Mouse (Mus musculus) ovary, adult 18-20 months (tissue): ENCODE data around the gene A330070K13Rik.

Experiments
- DNase-seq: peaks from one replicate; pipeline ENCODE4 v3.0.0; 2022; ENCODE audit warnings: low spot score, mixed read lengths

Gene A330070K13Rik

DNA sequence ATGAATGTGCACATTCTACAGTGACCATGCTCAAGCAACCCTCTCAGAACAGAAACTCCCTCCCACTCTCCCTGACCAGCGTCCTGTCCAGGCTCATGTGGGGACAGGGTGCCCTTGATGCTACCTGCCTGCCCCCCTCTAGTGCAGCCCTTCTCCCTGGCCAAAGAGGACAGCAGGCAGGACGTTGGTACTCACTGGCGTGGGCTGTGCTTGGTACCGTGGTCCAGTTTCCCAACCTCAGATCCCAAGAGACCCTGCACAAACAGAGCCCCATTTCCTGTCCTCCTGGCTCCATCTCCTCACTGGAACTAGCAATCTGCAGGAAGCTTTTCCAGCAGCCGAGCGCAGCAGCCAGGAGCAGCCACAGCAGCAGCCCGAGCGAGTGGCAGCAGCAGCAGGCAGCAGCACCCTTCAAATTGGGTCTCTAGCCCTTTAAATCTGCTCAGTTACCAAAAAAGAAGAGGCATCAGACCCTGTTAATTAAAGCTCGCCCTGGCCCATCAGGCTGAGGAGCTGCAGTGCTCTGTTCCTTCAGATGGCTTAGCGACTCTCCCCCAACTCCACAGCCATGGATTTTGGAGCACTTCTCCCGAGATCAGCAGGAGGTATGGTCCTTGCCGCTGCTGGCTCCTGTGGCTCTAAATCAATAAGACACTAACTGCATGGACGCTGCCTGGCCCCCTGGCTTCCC, at the start of gene A330070K13Rik:
Gene A330070K13Rik, minus strand, starts transcription at position 410 of the 691 bp plus-strand sequence.
- DNase-seq, result no peak

DNA sequence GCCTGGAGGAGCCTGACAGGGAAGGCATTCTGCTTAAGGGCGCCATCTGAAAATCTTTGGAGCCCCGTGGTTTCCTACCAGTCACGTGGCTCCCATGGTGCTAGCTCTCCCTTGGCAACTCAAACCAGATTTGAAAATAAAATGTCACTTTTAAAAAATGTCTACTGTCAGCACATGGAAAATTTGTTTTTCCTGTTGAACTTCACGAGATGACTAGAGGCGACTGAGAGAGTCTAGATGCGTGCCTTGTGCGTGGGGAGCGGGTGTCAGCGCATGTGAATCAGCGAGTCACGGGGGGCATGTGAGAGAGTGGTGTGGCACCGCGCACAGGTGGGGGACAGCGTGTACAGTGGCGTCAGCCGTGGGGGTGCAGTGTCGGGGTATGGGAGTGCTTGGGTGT, 27.1 kb upstream of the A330070K13Rik start:
- no peak for DNase-seq

- no peak for DNase-seq
Observed at GRCm38 (mm10) chr5:130409706-130410105, 25.3 kb upstream of the A330070K13Rik start.

DNA sequence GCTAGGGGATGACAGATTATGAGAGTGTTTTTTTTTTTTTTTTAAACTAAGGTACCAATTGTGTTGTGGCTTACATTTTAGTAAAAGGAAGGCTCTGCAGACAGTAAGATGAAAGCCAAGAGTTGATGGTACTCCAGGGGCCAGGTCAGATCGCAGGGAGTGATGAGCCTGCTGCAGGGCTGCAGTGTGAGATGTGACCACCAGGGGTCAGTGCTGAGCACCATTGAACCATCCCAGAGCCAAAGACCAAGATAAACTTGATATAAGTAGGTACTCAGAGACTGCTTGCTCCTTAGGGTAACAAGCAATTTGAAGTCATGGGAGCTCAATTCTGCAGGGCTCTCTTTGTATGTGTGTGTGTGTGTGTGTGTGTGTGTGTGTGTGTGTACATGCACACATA, 20.8 kb upstream of the A330070K13Rik start:
- no peak for DNase-seq

DNA sequence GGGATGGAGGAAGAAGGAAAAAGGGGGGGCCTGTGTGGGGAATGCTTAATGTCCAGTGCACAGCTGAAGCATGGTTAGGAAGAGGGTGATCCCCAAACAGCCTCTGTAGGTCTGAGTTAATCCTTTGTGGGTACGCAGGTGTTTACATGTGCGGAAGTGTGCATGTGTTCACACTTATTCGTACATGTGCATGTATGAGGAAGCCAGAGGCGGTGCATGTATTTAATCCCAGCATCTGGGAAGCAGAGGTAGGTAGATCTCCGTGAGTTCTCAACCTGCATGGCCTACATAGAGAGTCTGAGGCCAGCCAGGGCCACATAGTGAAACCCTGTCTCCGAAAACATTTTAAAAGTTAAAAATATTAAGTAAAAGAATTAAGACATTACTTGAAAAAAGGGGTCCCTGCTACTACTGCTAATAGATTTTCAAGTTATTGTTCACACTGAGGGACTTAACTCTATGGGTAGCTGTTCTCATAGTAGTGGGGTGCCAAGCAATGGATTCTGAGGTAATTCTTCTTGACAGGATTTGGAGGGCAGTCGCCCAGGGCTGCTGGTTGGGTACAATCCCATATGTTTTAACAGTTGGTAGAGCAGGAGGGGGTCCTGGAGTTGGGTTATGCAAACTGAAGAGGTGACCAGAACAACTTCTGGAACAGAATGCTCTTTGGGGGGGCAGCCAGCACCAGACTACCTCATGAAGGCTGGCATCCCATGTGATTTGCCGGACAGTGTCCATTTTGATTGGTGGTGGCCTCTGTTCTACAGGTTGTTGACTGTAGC, 15.9 kb upstream of the A330070K13Rik start:
- DNase-seq, result no peak

DNA sequence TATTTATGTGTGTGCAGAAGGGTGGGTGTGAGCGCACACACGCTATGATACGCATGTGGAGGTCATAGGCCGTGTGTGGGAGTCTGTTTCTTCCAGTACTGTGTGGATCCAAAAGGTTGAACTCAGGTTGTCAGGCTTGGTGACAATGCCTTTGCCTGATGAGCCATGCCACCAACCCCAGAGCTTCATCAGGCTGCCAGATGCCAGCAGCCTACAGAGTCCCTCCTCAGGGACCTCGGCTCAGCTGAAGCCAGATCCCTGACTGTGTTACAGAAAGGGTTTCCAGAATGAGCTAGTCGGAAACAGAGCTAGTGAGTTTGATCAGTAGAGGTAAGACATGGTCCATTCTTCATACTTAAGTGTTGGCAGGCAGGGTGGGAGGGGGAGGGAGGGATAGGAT, 10.7 kb upstream of the A330070K13Rik start:
- DNase-seq, result no peak

DNA sequence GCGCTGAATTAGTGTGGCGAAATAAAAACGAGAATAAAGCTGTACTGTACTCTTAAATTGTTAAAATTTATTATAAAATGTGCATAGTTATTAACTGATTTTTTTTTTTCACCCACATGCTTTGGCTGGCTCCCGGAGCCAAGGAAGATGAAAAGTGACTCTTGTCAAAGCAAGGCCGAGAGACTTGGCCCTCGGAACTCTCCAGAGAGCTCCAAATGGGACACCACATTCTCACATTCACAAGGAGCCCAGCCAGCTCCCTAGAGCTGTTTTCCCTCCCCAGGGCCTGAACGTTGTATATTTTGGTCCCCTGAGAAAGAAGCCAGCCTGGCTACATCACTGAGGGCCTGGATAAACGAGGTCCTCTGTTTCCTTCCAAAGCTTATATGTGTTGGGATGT, 10.0 kb upstream of the A330070K13Rik start:
- DNase-seq, result no peak

- no peak for DNase-seq
Observed at GRCm38 (mm10) chr5:130393618-130394355, 9.4 kb upstream of the A330070K13Rik start.

DNA sequence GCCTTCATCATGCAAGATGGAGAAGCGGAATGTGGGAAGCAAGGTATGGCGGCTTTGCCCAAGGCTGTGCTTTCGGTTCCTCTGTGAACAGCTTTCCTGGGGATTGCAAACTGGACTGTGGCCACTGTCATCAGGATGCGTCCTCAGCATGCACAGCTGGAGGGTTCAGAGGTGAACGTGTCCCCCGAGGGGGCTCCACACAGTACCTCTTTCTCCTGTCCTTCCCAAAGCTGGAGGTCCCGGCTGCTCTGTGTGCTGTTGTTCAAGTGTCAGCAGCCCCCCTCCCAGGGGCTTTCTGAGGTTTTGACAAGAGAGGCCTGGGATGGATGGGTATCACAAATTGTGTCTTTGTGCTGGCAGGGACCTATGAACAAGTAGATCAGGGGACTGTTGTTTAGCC, 2.0 kb upstream of the A330070K13Rik start:
- no peak for DNase-seq

DNA sequence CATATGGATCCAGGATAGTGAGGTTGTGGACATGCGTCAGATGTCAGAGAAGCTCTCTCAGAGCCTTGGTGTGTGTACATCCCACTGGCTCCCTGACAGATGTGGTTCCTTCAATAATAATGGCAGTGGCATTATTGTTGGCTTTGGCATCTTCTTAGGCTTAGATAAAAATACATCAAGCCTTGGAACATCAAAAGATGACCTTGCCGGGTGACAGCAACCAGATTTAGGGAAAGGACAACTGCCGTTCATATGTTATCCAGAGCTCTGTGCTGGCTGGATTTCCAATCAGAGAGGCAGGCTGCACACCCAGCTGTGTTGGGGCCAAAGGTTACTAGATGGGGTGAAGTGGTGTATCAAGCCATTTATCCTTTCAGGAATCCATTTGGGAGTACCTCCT, 9.0 kb downstream of the A330070K13Rik start:
- DNase-seq, result no peak

DNA sequence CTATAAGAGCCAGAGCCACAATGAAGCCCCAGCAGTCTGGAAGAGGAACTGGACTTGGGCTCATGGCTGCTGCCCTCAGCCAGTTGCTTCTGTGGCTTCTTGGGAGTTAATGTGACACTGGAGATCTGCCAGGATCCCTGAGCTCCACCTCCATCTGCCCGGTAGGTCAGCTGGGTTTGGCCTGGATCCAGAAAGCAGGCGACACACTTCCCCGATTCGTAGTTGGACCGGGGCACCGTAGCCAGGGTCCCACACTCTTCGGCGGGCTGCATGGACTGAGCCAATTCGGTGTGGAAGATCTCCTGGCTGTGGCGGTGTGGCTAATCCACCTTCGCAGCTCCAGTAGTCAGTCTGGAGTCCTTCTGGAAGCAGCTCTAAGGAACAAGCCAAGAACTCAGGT, 15.2 kb downstream of the A330070K13Rik start, which contains the start of gene Caln1:
Gene Caln1, plus strand, starts transcription at position 219 of the 400 bp plus-strand sequence.
- no peak for DNase-seq

DNA sequence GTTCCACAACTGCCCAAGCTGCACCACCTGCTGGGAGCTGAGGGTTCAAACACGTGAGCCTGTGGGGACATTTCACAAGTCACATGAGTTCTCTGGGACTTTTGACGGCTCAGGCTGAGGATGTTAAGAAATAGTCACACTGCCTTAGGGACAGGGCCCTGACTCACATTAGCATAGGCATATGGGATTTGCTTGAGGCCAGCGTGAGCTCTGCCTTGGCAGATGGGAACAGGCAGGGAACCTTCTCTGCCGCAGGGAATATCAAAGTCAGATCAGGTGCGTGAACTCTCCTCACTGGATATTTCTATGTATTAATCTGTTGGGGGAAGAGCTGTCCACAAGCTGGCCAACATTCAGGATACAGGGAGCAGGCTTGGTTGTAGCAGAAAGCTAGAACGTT, 16.2 kb downstream of the A330070K13Rik start:
- no peak for DNase-seq

GRCm38 (mm10) chr5:130363773-130364172, 20.7 kb downstream of the A330070K13Rik start:
- DNase-seq, result no peak

- DNase-seq, result no peak
Observed at GRCm38 (mm10) chr5:130363111-130363510, 21.3 kb downstream of the A330070K13Rik start.

GRCm38 (mm10) chr5:130355223-130355622, 29.2 kb downstream of the A330070K13Rik start:
- DNase-seq, result no peak

GRCm38 (mm10) chr5:130345871-130346270, 38.6 kb downstream of the A330070K13Rik start:
- no peak for DNase-seq

DNA sequence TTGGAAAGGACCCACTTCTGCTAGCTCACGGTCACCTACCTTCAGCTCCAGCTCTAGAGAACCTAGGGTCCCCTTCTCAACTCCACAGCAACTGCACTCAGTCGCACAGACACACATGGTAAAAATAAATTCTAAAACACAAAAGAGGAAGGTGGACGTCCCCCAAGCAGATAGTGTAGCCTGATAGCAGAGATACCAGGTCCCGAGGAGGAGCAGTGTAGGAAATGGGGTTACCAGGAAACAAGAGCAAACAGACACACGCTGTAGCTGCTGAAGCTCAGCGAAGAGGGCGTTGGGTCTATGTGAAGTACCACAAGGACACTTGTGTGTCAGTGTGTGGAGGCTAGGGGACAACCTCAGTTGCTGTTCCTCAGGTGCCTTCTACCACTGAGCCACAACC, 39.4 kb downstream of the A330070K13Rik start:
- DNase-seq, result no peak

- no peak for DNase-seq
Observed at GRCm38 (mm10) chr5:130340656-130341055, 43.8 kb downstream of the A330070K13Rik start.

DNA sequence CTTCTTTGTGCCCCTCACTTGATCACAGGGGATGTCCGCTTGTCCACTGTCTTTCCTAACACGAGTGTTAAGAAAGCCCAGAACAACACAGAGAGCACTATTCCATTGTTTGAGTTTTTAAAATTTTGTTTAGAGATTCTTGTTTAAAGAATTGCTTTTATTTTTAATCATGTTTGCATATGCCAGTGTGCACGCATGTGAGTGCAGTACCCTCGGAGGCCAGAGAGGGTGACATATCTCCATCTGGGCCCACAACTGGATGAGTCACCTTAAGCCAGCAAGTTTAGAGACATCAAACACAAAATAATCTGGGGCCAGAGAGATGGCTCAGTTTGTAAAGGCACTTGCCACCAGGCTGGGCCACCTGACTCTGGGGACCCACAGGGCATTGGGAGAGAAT, 49.0 kb downstream of the A330070K13Rik start:
- DNase-seq, result no peak

GRCm38 (mm10) chr5:130333971-130334370, 50.5 kb downstream of the A330070K13Rik start:
- DNase-seq, result no peak

DNA sequence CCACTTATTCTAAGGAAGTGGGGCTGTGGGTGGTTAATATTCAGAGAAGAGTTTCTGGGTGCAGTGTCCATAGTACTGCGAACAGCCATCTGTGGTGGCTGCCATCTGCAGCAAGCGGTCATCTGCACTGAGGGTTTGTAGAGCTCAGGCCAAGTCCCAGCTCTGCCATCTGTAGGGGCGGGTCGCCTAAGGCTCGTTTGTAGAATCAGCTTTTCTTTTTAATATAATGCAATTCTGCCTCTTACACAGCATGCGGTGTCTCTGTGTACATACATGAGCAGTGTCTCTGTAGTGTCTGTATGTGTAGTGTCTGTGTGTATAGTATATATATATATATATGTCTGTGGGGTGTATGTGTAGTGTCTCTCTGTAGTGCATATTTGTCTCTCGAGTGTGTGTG, 50.9 kb downstream of the A330070K13Rik start:
- no peak for DNase-seq

DNA sequence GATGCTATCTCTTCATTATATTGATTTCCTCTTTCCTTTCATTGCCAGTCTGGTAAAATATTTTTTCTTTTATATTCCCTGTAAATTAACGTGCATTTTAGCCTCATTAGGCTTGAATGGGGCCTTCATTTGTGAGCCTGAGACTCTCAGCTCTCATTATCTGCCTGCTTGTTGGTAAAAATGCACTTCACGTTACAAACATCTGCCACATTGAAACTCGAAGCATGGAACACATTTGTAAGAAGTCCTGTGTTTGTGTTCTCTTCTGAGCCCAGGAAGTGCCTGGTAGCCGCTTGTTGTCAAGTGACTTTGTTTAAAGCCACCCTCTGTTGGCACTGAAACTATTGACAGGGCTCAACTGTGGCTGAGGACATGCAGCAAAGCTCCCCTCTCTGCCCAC, 53.2 kb downstream of the A330070K13Rik start:
- no peak for DNase-seq

GRCm38 (mm10) chr5:130330801-130331200, 53.6 kb downstream of the A330070K13Rik start:
- DNase-seq, result no peak
